Mouse (Mus musculus): ENCODE results near the gene Cux2. TPM values are rescaled to one million over a fixed set of nuclear protein-coding genes. Genes with fewer than 3 reads are reported as not detected.

The Cux2 gene
- polyA plus RNA-seq, 1 experiment, result 3.6 TPM

DNA sequence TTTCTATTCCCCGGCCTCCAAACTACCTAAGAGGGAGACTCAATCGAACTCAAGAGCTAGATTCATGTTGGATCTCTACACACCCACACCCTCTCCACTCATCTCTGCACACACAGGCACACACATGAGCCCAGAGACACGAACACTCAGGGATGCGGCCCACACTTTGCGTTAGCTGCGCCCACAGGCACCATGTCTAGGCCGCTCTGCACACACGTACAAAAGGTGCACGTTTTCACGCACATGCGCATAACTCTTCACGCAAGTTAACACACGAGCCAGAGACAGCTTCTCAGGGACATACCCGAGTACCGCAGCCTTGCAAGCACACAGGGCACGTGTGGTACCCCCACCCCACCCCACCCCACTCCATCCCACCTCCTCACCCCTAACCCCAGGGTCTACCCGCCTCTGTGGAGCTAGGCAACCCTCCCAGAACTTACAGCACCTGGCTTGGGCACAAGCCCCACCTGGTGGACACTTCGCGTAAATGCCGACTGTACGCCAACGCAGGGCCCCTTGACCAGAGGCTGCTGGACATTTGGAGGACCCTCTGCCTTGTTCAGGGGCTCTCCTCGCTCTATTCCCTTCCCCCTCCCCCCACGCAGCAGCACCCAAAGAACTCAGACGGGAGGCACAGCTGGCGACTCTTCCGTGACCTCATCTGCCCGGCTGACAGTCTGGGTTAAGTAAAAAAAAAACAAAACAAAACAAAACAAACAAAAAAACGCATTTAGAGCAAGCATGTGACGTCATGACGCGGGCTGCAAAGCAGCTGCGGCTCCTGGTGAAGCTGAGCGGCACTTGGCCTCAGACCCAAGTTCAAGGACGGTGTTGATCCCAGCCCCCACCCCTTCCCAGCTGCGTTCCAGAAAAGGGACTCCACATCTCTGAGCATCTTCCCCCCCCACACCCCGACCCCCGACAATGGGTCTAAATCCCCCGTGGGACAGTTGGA, 9.4 kb upstream of the Cux2 start:
- 21% methylated on average over 39 of the region's 39 CpGs for WGBS
- no peaks in the 10 kb centered on the region for H3K4me1 ChIP-seq (ENCODE audit: control insufficient read depth, insufficient read depth, low read length)
- H3K27ac ChIP-seq (ENCODE audit: insufficient read depth, low read depth, low read length), result no peak overlapping the region
- peak; percentile 49 for DNase-seq
- TF ChIP-seq CTCF (conservative IDR thresholded peaks at IDR 0.05; ENCODE audit: insufficient read depth, insufficient read length, low read depth, low read length), result peak; percentile 78
- TF ChIP-seq POLR2A (IDR thresholded peaks at IDR 0.05; ENCODE audit: low read depth, low read length), result no peak
- peak overlapping the region; percentile 11; the same call in 1 of the 2 replicates for H3K4me3 ChIP-seq (ENCODE audit: insufficient read depth, low read depth, low read length)
- H3K27me3 ChIP-seq (replicated peaks; ENCODE audit: control insufficient read depth, insufficient read depth, low read length), result no peaks in the 10 kb centered on the region
- no peaks in the 10 kb centered on the region for H3K36me3 ChIP-seq (ENCODE audit: control insufficient read depth, insufficient read depth, low read length)

DNA sequence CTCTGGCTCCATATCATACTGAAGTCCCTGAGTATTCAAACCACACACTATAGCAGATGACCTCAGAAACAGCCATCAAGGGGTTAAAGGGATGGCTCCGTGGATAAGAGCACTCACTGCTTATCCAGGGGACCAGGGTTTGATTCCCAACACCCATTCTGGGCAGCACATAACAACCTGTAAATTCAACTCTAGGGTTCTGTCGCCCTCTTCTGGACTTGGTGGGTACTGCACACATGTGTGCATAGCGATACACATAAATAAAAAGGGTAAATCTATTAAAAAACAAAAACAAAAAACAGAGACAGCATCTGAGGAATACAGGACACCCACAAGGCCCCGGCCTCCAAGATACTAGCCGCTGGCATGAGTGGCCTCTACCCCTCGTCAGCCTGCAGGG, 7.7 kb upstream of the Cux2 start:
- Histone ChIP-seq H3K27me3 (replicated peaks; ENCODE audit: control insufficient read depth, insufficient read depth, low read length) (no peaks in the 10 kb centered on the region), H3K4me3 (ENCODE audit: insufficient read depth, low read depth, low read length) (no peak overlapping the region), H3K27ac (ENCODE audit: insufficient read depth, low read depth, low read length) (no peak overlapping the region), H3K36me3 (ENCODE audit: control insufficient read depth, insufficient read depth, low read length) (no peaks in the 10 kb centered on the region), H3K4me1 (ENCODE audit: control insufficient read depth, insufficient read depth, low read length) (no peaks in the 10 kb centered on the region)
- DNase-seq, result no peak
- TF ChIP-seq CTCF (conservative IDR thresholded peaks at IDR 0.05; ENCODE audit: insufficient read depth, insufficient read length, low read depth, low read length) (peak; percentile 29; the same call in 1 of the 2 replicates), POLR2A (IDR thresholded peaks at IDR 0.05; ENCODE audit: low read depth, low read length) (no peak)
- 75% methylated on average over 6 of the region's 6 CpGs for WGBS

DNA sequence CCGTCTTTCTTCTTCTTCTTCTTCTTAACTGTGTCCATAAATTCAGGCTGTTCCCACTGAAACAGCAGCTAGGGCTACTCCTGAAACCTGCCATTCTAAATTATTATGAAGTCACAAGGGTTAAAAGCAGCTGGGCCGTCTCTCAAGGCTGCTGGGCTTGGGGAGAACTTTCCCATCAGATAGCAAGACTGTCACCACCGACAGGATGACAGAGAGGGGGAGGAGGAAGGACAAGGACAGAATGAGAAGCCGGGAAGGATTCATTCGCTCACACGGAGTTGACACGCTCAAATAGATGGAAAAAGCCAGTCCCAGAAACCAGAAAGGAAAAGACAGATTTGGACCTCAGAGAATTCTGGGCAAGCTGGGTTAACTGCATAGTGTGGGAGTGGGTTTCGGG, 6.7 kb upstream of the Cux2 start:
- H3K36me3 ChIP-seq (ENCODE audit: control insufficient read depth, insufficient read depth, low read length), result no peaks in the 10 kb centered on the region
- 60% methylated on average over 8 of the region's 8 CpGs for WGBS
- H3K4me1 ChIP-seq (ENCODE audit: control insufficient read depth, insufficient read depth, low read length), result no peaks in the 10 kb centered on the region
- H3K4me3 ChIP-seq (ENCODE audit: insufficient read depth, low read depth, low read length), result no peak overlapping the region
- no peak for DNase-seq
- H3K27me3 ChIP-seq (replicated peaks; ENCODE audit: control insufficient read depth, insufficient read depth, low read length), result no peaks in the 10 kb centered on the region
- no peak overlapping the region for H3K27ac ChIP-seq (ENCODE audit: insufficient read depth, low read depth, low read length)
- no peak for TF ChIP-seq POLR2A (IDR thresholded peaks at IDR 0.05; ENCODE audit: low read depth, low read length)
- TF ChIP-seq CTCF (conservative IDR thresholded peaks at IDR 0.05; ENCODE audit: insufficient read depth, insufficient read length, low read depth, low read length), result no peak

DNA sequence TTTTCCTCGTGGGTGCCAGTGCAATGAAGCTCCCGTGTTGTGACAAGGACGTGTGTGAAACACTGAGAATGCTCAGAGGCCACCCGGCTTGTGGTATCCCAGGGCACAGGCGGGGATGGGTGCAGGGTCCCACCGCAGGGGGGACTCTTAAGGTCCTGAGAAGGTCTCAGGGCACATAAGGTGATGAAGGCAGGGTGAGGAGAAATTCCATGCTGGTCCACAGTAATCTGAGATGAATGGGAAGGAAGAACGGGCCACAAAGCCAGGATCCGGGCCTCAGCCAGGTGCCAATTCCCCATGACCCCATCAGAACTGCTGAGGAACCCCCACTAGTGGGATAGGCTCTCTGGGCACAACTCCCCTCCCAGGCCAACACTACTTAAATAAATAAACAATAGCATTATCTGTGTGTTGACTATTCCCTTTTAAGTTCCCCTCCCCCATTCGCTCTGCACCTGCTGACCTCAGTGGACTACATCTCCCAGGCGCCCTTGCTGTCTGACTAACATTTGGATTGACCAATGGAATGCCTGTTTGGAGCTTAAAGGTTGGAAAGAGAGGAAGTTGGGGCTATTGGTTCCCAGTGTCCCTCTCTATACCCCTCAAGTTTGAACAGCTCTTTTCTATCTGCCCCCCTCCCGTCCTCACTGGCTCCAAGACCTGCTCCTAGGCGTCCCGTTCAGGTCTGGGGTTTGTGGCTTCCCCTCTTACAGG, 4.4 kb upstream of the Cux2 start:
- peak; percentile 64 for DNase-seq
- no peak for TF ChIP-seq POLR2A (IDR thresholded peaks at IDR 0.05; ENCODE audit: low read depth, low read length)
- no peak for TF ChIP-seq CTCF (conservative IDR thresholded peaks at IDR 0.05; ENCODE audit: insufficient read depth, insufficient read length, low read depth, low read length)
- no peaks in the 10 kb centered on the region for H3K36me3 ChIP-seq (ENCODE audit: control insufficient read depth, insufficient read depth, low read length)
- H3K27me3 ChIP-seq (replicated peaks; ENCODE audit: control insufficient read depth, insufficient read depth, low read length), result peaks cover 4% of the 10 kb centered on the region; the same call in 1 of the 2 replicates
- H3K4me1 ChIP-seq (ENCODE audit: control insufficient read depth, insufficient read depth, low read length), result peaks cover 4% of the 10 kb centered on the region
- WGBS, result 49% methylated on average over 13 of the region's 13 CpGs
- H3K4me3 ChIP-seq (ENCODE audit: insufficient read depth, low read depth, low read length), result 0 out of 2 replicates have a peak overlapping the region, but pooled peaks have one; percentile 11
- no peak overlapping the region for H3K27ac ChIP-seq (ENCODE audit: insufficient read depth, low read depth, low read length)

DNA sequence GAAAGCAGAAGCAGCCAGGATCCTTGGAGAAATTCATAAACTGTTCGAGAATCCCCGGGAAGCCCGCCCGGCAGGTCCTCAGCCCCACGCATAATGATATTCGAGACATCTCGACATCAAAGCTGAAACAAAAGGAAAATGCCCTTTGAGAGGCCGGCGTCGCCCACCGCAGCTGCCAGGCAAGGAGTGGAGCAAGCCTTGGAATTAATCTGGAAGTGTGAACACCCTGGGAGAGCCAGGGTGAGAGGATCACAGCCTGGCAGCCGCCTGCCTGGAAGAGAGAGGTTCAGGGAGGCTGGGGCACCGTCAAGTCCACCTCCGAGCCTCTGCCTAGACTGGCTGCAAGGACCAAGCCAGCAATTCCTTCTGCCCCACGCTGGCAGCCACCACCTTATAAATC, 3.7 kb upstream of the Cux2 start:
- Histone ChIP-seq H3K4me3 (ENCODE audit: insufficient read depth, low read depth, low read length) (no peak overlapping the region), H3K27me3 (replicated peaks; ENCODE audit: control insufficient read depth, insufficient read depth, low read length) (peaks cover 4% of the 10 kb centered on the region; the same call in 1 of the 2 replicates), H3K4me1 (ENCODE audit: control insufficient read depth, insufficient read depth, low read length) (peaks cover 4% of the 10 kb centered on the region), H3K36me3 (ENCODE audit: control insufficient read depth, insufficient read depth, low read length) (no peaks in the 10 kb centered on the region), H3K27ac (ENCODE audit: insufficient read depth, low read depth, low read length) (no peak overlapping the region)
- no peak for DNase-seq
- 33% methylated on average over 15 of the region's 15 CpGs for WGBS
- TF ChIP-seq CTCF (conservative IDR thresholded peaks at IDR 0.05; ENCODE audit: insufficient read depth, insufficient read length, low read depth, low read length) (no peak), POLR2A (IDR thresholded peaks at IDR 0.05; ENCODE audit: low read depth, low read length) (no peak)

DNA sequence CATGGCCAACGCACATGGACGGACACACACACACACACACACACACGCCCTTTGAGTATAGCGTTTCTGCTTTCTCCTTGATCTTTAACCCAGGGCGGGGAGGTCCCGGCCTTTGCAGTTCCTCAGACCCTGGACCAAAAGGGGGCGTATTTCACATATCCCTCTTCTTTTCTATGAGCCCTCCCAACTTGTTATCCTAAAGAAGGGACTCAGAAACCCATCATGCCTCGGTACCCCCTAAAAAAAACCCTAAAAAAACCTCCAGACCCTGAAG, 867 bp upstream of the Cux2 start:
- 10% methylated on average over 8 of the region's 8 CpGs for WGBS
- DNase-seq, result no peak
- no peak overlapping the region for H3K27ac ChIP-seq (ENCODE audit: insufficient read depth, low read depth, low read length)
- peaks cover 4% of the 10 kb centered on the region for H3K4me1 ChIP-seq (ENCODE audit: control insufficient read depth, insufficient read depth, low read length)
- H3K27me3 ChIP-seq (replicated peaks; ENCODE audit: control insufficient read depth, insufficient read depth, low read length), result peaks cover 4% of the 10 kb centered on the region; the same call in 1 of the 2 replicates
- TF ChIP-seq CTCF (conservative IDR thresholded peaks at IDR 0.05; ENCODE audit: insufficient read depth, insufficient read length, low read depth, low read length) (no peak), POLR2A (IDR thresholded peaks at IDR 0.05; ENCODE audit: low read depth, low read length) (no peak)
- peak overlapping the region; percentile 88; the same call in 1 of the 2 replicates for H3K4me3 ChIP-seq (ENCODE audit: insufficient read depth, low read depth, low read length)
- H3K36me3 ChIP-seq (ENCODE audit: control insufficient read depth, insufficient read depth, low read length), result no peaks in the 10 kb centered on the region

DNA sequence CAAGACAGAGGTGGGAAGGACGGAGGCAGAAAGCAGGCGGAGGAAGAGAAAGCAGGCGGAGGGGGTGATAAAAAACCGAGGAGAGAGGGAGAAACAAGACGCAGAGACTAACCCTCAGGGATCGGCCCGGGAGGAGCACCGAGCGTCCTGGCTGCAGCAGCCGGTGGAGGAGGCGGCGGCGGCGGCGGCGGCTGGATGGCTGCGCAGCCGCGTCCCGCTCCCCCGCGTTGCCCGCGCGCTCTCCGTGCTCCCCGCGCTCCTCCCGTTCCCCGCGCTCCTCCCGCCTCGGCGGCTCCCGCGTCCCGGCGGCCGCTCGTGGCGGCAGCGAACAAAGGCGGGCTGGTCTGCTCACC, 262 bp downstream of the Cux2 start:
- Histone ChIP-seq H3K4me3 (ENCODE audit: insufficient read depth, low read depth, low read length) (peak overlapping the region; percentile 88), H3K36me3 (ENCODE audit: control insufficient read depth, insufficient read depth, low read length) (no peaks in the 10 kb centered on the region), H3K27me3 (replicated peaks; ENCODE audit: control insufficient read depth, insufficient read depth, low read length) (peaks cover 4% of the 10 kb centered on the region; the same call in 1 of the 2 replicates), H3K27ac (ENCODE audit: insufficient read depth, low read depth, low read length) (no peak overlapping the region), H3K4me1 (ENCODE audit: control insufficient read depth, insufficient read depth, low read length) (peaks cover 4% of the 10 kb centered on the region)
- TF ChIP-seq POLR2A (IDR thresholded peaks at IDR 0.05; ENCODE audit: low read depth, low read length) (no peak), CTCF (conservative IDR thresholded peaks at IDR 0.05; ENCODE audit: insufficient read depth, insufficient read length, low read depth, low read length) (no peak)
- 2% methylated on average over 24 of the region's 43 CpGs for whole genome bisulfite sequencing
- peak; percentile 44 for DNase-seq
